10 mouse cellular contexts compared by ENCODE assay signal in the genomic region with DNA sequence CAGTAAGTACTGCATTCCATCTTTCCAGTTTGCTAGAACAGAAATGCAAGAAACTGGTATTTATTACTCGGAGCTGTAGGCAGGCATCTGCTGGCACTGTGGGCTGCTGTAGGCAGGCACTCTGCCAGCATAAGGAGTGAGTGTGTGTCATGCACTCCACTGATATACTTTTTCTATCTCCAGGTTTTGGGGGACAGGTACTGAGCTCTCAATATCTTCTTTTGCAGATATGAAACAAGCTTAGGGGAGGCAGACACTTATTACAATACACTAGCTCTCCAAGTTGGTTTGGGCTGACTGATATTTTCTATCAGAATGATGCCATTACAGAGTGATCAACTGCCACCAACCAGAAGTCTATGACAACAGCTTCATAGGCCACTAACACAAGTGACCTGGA. TPM values are rescaled to one million over a fixed set of nuclear protein-coding genes. Genes with fewer than 3 reads are reported as not detected.
A peak's percentile ranks its signal among the peaks of the same experiment; 100 is the strongest.
DNase-seq lines count a peak whose midpoint lies in the region; TF ChIP-seq lines count a peak whose summit lies in the region.
"Had no signal": no experiment of that assay in that cellular context is flagged by ENCODE, and none has a peak within 500 bp of the region (broad histone marks: within the 10 kb centered on the region; RNA-seq: fewer than 3 reads in every experiment).

No protein-coding gene starts in this region.

- TF ChIP-seq POLR2A in cerebellum, adult 2 months (IDR thresholded peaks at IDR 0.05; ENCODE audit: borderline replicate concordance, insufficient read depth, low read length): no peak

- 5% methylated on average over 1 of the region's 1 CpGs for WGBS in cerebellum, adult 2 months

- H3K4me3 ChIP-seq in cerebellum, adult 2 months (replicated peaks; ENCODE audit: insufficient read depth, low read depth, low read length): no peak overlapping the region
- H3K4me3 ChIP-seq: hindbrain, embryonic 10.5 days had no signal

- TF ChIP-seq CTCF in cerebellum, adult 2 months (IDR thresholded peaks at IDR 0.05; ENCODE audit: borderline replicate concordance, insufficient read depth, low read depth, low read length): no peak

- H3K27me3 ChIP-seq in cerebellum, adult 2 months (ENCODE audit: control insufficient read depth, insufficient read depth, low read length): no peaks in the 10 kb centered on the region; the same call in 1 of the 2 replicates
- H3K27me3 ChIP-seq: Patski had no signal

- peak; percentile 75 for DNase-seq in right cerebral cortex, adult 18-20 months
- DNase-seq in right cerebral cortex, postnatal 4 days: no peak
- DNase-seq in cerebellum, adult 2 months: peak; percentile 61 to 77
- peak; percentile 16 to 33 for DNase-seq in left cerebral cortex, postnatal 10 days (ENCODE audit: extremely low spot score in 1 of 2, low spot score in 2 of 2)
- DNase-seq in right cerebral cortex, postnatal 14 days: peak; percentile 45
- no peak for DNase-seq in heart, postnatal 10 days
- DNase-seq in kidney, adult 18-20 months: no peak
- DNase-seq in thymus, postnatal 0 days (ENCODE audit: low spot score): no peak

- peaks cover 11% of the 10 kb centered on the region for H3K4me1 ChIP-seq in cerebellum, adult 2 months (ENCODE audit: control insufficient read depth, insufficient read depth, low read length)
- H3K4me1 ChIP-seq: hindbrain, embryonic 10.5 days had no signal

- no peak overlapping the region for H3K27ac ChIP-seq in cerebellum, adult 2 months (ENCODE audit: insufficient read depth, low read length)
- H3K27ac ChIP-seq: hindbrain, embryonic 10.5 days had no signal

- intact Hi-C loops in left cerebral cortex, postnatal 10 days (cut with DNase I): no loop called here
- intact Hi-C loops in heart, postnatal 10 days (cut with DNase I): loop anchor here (5.0 kb wide), 1 partner anchor 156 kb away; no protein-coding TSS in a partner anchor

RNA-seq across cellular contexts. Expression of a gene that starts 23.0 kb away (rescaled TPM):
- 79.6 and 86.3 TPM in 2 replicates for polyA plus RNA-seq in cerebellum, adult 2 months (2012; rRNA removed)
- total RNA-seq in left cerebral cortex, postnatal 10 days (2021): 10 to 100 TPM; 43.0 to 52.3 TPM
- 10 to 100 TPM; 26.7 to 27.5 TPM for total RNA-seq in heart, postnatal 10 days (2021)
- 104 and 126 TPM in 2 replicates for polyA plus RNA-seq in thymus, postnatal 0 days (2015; fragmentation: Nextera tagmentation; extraction: Ambion mirVana)

Comparison
In these comparisons a context has a peak if more than half of its experiments do, and no peak if none do; other contexts are left out.
1. DNase-seq: peak in right cerebral cortex, adult 18-20 months (single experiment), cerebellum, adult 2 months (2 of 2), left cerebral cortex, postnatal 10 days (2 of 2) and right cerebral cortex, postnatal 14 days (single experiment); none in right cerebral cortex, postnatal 4 days (single experiment), heart, postnatal 10 days (0 of 2), kidney, adult 18-20 months (single experiment) and thymus, postnatal 0 days (single experiment).